Mouse (Mus musculus) adrenal gland, adult 2 months (tissue): ENCODE results near the gene Fam83d. TPM values are rescaled to one million over a fixed set of nuclear protein-coding genes. Genes with fewer than 3 reads are reported as not detected.

Source experiments
- DNase-seq: peaks from one replicate; pipeline ENCODE4 v3.0.0; 2021
- microRNA-seq, 2 experiments: library from miRNA; unstranded; fragments of <30 nt; microRNA quantifications; one replicate each; pipeline ENCODE4 v1.2.0; 2021
- polyA plus RNA-seq: library from polyadenylated mRNA; depleted of rRNA; stranded (reverse); fragments of >200 nt; gene quantifications from 2 replicates; pipeline ENCODE4 v1.2.3, GENCODE M21; 2012; rRNA removed
- total RNA-seq, 2 experiments: library from RNA; stranded (reverse); gene quantifications; 2 replicates each; pipeline ENCODE4 v1.2.3; 2021

Gene Fam83d
- total and polyA plus RNA-seq, 3 experiments: 0.49 to 3.2 (median 0.69) TPM

DNA sequence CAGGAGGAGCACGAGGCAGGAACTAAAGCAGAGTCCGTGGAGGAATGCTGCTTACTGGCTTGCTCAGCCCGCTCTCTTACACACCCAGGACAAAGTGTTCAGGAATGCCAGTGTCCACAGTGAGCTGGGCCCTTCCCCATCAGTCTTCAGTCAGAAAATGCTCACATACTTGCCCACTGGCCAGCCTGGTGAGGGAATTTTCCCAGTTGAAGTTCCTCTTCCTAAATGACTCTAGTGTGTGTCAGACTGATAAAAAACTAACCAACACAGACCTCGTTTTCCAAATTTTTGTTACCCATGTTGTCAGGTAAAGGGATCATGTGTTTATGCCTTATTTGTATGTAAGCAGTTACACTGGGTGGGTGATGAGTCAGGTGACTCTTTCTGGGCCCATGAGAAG is 48.3 kb downstream of the Fam83d start:
- no peak for DNase-seq

GRCm38 (mm10) chr2:158817708-158818107 is 49.8 kb downstream of the Fam83d start:
- DNase-seq: no peak

GRCm38 (mm10) chr2:158828124-158828523 is 60.2 kb downstream of the Fam83d start:
- no peak for DNase-seq

GRCm38 (mm10) chr2:158829746-158830145 is 61.9 kb downstream of the Fam83d start:
- DNase-seq: no peak

DNA sequence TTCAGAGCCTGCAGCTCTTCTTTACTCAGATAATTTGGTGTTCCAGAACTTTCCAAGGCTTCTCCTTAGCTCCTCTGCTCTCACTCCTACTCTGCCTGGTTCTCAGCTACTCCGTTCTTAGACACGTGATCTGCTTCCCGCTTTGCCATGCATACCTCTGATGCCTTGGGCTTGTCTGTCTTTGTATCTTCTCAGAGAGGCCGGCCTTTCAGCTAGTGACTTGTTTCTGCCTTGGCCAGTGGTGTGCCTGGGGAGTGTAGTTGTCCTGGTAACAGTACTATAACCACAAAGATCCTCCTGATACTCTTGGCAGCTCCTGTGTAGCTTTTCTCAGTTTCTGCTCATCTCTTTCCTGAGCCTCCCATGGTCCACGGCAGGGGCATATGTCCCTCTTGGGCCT is 65.3 kb downstream of the Fam83d start:
- DNase-seq: no peak

- no peak for DNase-seq
Observed at GRCm38 (mm10) chr2:158833645-158834044, 65.8 kb downstream of the Fam83d start.

Small RNA genes within 50 kb of the gene (microRNA-seq; reads per million reads assigned to microRNA genes)
- gene Gm26141: 0 reads per million in 2 experiments

Other genes with a start within 250 kb of the Fam83d start
- not detected for gene Slc32a1, start 157.3 kb upstream of the Fam83d start, total RNA-seq
- gene Slc32a1, start 157.3 kb upstream of the Fam83d start, polyA plus RNA-seq: not detected in 2 replicates
- 10 to 100 TPM in 1 of 2 experiments, 1 to 10 TPM in 1; 9.1 to 10.1 TPM for gene Actr5, start 143.2 kb upstream of the Fam83d start, total RNA-seq
- 7.1 and 9.0 TPM in 2 replicates for gene Actr5, start 143.2 kb upstream of the Fam83d start, polyA plus RNA-seq
- gene Ppp1r16b, start 102.7 kb upstream of the Fam83d start, total RNA-seq: 10 to 100 TPM in 1 of 2 experiments, 1 to 10 TPM in 1; 9.3 to 13.3 TPM
- 3.3 and 4.1 TPM in 2 replicates for gene Ppp1r16b, start 102.7 kb upstream of the Fam83d start, polyA plus RNA-seq
- 10 to 100 TPM in 1 of 2 experiments, 1 to 10 TPM in 1; 7.0 to 13.2 TPM for gene Dhx35, start 26.7 kb downstream of the Fam83d start, total RNA-seq
- gene Dhx35, start 26.7 kb downstream of the Fam83d start, polyA plus RNA-seq: 14.9 and 16.6 TPM in 2 replicates